In the genomic region with DNA sequence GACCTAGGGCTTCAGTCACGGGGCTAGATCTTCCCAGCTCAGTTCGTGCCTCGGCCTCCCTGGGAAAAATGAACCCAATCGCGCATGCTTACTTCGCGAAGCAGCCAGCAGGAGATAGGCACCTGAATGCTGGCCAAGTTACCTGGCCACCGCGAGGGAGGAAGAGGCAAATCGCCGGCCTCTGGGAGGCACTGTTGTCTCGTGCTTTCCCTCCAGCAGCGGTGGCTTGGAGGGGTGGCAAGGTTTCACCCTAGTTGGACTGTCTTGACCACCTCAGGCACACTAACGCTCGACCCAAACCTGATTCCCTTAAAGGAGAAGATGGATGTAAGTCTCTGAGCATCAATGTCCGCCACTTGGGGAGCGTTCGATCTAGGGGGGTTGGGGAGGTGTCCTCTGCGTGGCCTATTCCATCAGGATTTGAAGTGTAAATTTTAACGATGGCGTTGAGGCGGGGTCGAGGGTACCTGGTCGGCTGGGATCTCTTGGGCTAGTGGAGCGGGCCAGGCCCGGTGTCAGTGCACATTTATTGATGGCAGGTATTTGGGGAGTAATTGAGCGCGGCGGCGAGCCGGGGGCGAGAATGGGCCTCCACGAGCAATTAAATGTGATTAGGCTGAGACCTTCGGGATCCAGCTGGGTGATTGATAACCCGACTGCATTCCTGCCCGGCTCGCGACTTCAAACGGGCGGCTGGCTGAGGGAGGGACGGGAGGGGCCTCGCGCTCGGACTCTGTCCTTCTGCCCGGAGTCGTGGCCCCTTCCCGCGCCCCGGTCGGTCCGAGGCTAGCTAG, we compare ENCODE assay signal across 9 mouse cellular contexts. TPM values are rescaled to one million over a fixed set of nuclear protein-coding genes. Genes with fewer than 3 reads are reported as not detected.
DNase-seq lines count a peak whose midpoint lies in the region; ATAC-seq and TF ChIP-seq lines count a peak whose summit lies in the region.
"Had no signal": no experiment of that assay in that cellular context is flagged by ENCODE, and none has a peak within 500 bp of the region (broad histone marks: within the 10 kb centered on the region; RNA-seq: fewer than 3 reads in every experiment).

No protein-coding gene starts in this region.

- H3K27ac ChIP-seq in layer of hippocampus, adult 2 months, result no peak overlapping the region
- no peak overlapping the region; the same call in 1 of the 2 replicates for H3K27ac ChIP-seq in embryonic facial prominence, embryonic 11.5 days (replicated peaks; ENCODE audit: low read depth, low read length)
- H3K27ac ChIP-seq in hindbrain, embryonic 13.5 days, result no peak overlapping the region
- H3K27ac ChIP-seq in liver, embryonic 12.5 days, result no peak overlapping the region

- H3K4me2 ChIP-seq in embryonic facial prominence, embryonic 11.5 days (ENCODE audit: low read depth, low read length), result peak overlapping the region; percentile 76
- peak overlapping the region; percentile 71 for H3K4me2 ChIP-seq in hindbrain, embryonic 13.5 days
- H3K4me2 ChIP-seq in liver, embryonic 12.5 days, result peak overlapping the region; percentile 53

- no peaks in the 10 kb centered on the region for H3K36me3 ChIP-seq in embryonic facial prominence, embryonic 11.5 days (replicated peaks; ENCODE audit: control insufficient read depth, insufficient read depth, low read depth, low read length)
- H3K36me3 ChIP-seq in hindbrain, embryonic 13.5 days, result no peaks in the 10 kb centered on the region
- H3K36me3 ChIP-seq in liver, embryonic 12.5 days, result no peaks in the 10 kb centered on the region

- under 1% methylated on average over 51 of the region's 51 CpGs for WGBS in embryonic facial prominence, embryonic 11.5 days
- under 1% methylated on average over 51 of the region's 51 CpGs for WGBS in hindbrain, embryonic 13.5 days
- WGBS in liver, embryonic 12.5 days (ENCODE audit: insufficient replicate concordance), result 5% methylated on average over 51 of the region's 51 CpGs

- peak; percentile 73 for TF ChIP-seq CTCF in layer of hippocampus, adult 2 months (conservative IDR thresholded peaks at IDR 0.05)

- H3K27me3 ChIP-seq in embryonic facial prominence, embryonic 11.5 days (ENCODE audit: control insufficient read depth, insufficient read depth, low read length), result peaks cover 33% of the 10 kb centered on the region
- peaks cover 82% of the 10 kb centered on the region for H3K27me3 ChIP-seq in hindbrain, embryonic 13.5 days
- H3K27me3 ChIP-seq in liver, embryonic 12.5 days (replicated peaks), result peaks cover 79% of the 10 kb centered on the region

- peaks cover 12% of the 10 kb centered on the region for H3K4me1 ChIP-seq in embryonic facial prominence, embryonic 11.5 days (ENCODE audit: control insufficient read depth, insufficient read depth, low read length)
- peaks cover 43% of the 10 kb centered on the region for H3K4me1 ChIP-seq in hindbrain, embryonic 13.5 days (replicated peaks)
- H3K4me1 ChIP-seq in liver, embryonic 12.5 days, result no peaks in the 10 kb centered on the region

- DNase-seq in layer of hippocampus, adult 2 months (ENCODE audit: low spot score in 2 of 2), result no peak
- DNase-seq in layer of hippocampus, postnatal 10 days (ENCODE audit: low spot score in 2 of 2), result no peak
- DNase-seq in embryonic facial prominence, embryonic 11.5 days (ENCODE audit: low spot score), result peak; percentile 76
- peak; percentile 77 for DNase-seq in retina, embryonic 14.5 days (ENCODE audit: low spot score)
- no peak for DNase-seq in B cell, adult 2 months

- H3K9ac ChIP-seq in embryonic facial prominence, embryonic 11.5 days (replicated peaks; ENCODE audit: low read length), result peak overlapping the region; percentile 62
- H3K9ac ChIP-seq in hindbrain, embryonic 13.5 days, result peak overlapping the region; percentile 66
- H3K9ac ChIP-seq in liver, embryonic 12.5 days, result no peak overlapping the region

- H3K4me3 ChIP-seq in layer of hippocampus, adult 2 months, result peak overlapping the region; percentile 41
- peak overlapping the region; percentile 38 for H3K4me3 ChIP-seq in embryonic facial prominence, embryonic 11.5 days (ENCODE audit: low read depth, low read length)
- peak overlapping the region; percentile 37 for H3K4me3 ChIP-seq in hindbrain, embryonic 13.5 days
- H3K4me3 ChIP-seq in liver, embryonic 12.5 days, result peak overlapping the region; percentile 14

- no peaks in the 10 kb centered on the region for H3K9me3 ChIP-seq in embryonic facial prominence, embryonic 11.5 days (replicated peaks; ENCODE audit: control insufficient read depth, low read length)
- H3K9me3 ChIP-seq in hindbrain, embryonic 13.5 days, result no peaks in the 10 kb centered on the region
- H3K9me3 ChIP-seq in liver, embryonic 12.5 days (replicated peaks), result no peaks in the 10 kb centered on the region

- ATAC-seq in embryonic facial prominence, embryonic 11.5 days (replicated peaks; ENCODE audit: insufficient number of reproducible peaks, low FRiP score, low TSS enrichment, low read depth), result peak; percentile 36; the same call in 1 of the 2 replicates
- ATAC-seq in hindbrain, embryonic 13.5 days (ENCODE audit: low FRiP score), result peak; percentile 50; the same call in 1 of the 2 replicates
- no peak for ATAC-seq in liver, embryonic 12.5 days
- no peak for ATAC-seq in erythroid progenitor cell, adult 5-6 weeks (replicated peaks; ENCODE audit: low FRiP score, poor library complexity, severe bottlenecking)

RNA-seq across cellular contexts. Expression of a gene that starts 10.8 kb away (rescaled TPM):
- total RNA-seq in layer of hippocampus, adult 2 months (2021), result 1 to 10 TPM in 1 of 2 experiments, under 1 TPM in 1; 0.69 to 1.1 TPM
- total RNA-seq in layer of hippocampus, postnatal 10 days (2021), result 1 to 10 TPM; 1.1 to 1.2 TPM
- polyA plus RNA-seq in embryonic facial prominence, embryonic 11.5 days (2014; fragmentation: Nextera tagmentation; extraction: Ambion mirVana), result 31.2 and 41.2 TPM in 2 replicates
- polyA plus RNA-seq in hindbrain, embryonic 13.5 days (2015; fragmentation: Nextera tagmentation; extraction: Ambion mirVana), result 7.5 and 8.3 TPM in 2 replicates
- 0.32 and 0.33 TPM in 2 replicates for polyA plus RNA-seq in liver, embryonic 12.5 days (2016; fragmentation: Nextera tagmentation; extraction: Ambion mirVana)
- total RNA-seq in erythroid progenitor cell, adult 5-6 weeks (2015; ENCODE audit: low replicate concordance), result not detected in 2 replicates
- not detected in 2 replicates for total RNA-seq in erythroid progenitor cell, adult 5-6 weeks (2017; ENCODE audit: low replicate concordance)
- total RNA-seq: MEL had no signal

Comparison
In these comparisons a context has a peak if more than half of its experiments do, and no peak if none do; other contexts are left out.
1. DNase-seq: peak in embryonic facial prominence, embryonic 11.5 days (single experiment) and retina, embryonic 14.5 days (single experiment); none in layer of hippocampus, adult 2 months (0 of 2), layer of hippocampus, postnatal 10 days (0 of 2) and B cell, adult 2 months (0 of 2).
2. ATAC-seq: peak in embryonic facial prominence, embryonic 11.5 days (single experiment) and hindbrain, embryonic 13.5 days (single experiment); none in liver, embryonic 12.5 days (single experiment) and erythroid progenitor cell, adult 5-6 weeks (single experiment).
3. Peak in every context shown above with its lines, with median percentiles within 50 percentile points of each other: H3K4me3 ChIP-seq and H3K4me2 ChIP-seq.